Mouse (Mus musculus): ENCODE data around the gene Ssbp4. TPM values are rescaled to one million over a fixed set of nuclear protein-coding genes. Genes with fewer than 3 reads are reported as not detected.

Ssbp4 gene
- total and polyA plus RNA-seq, 3 experiments: 84.9 to 212 TPM; not detected in 1

GRCm38 (mm10) chr8:70636838-70637237 lies 28.2 kb upstream of the Ssbp4 start:
- Histone ChIP-seq H3K4me3 (ENCODE audit: control insufficient read depth in 1 of 2, insufficient read depth in 1 of 2, low read depth in 2 of 2, low read length in 2 of 2) (no peak overlapping the region), H3K9ac (ENCODE audit: control insufficient read depth, low read depth, low read length, poor library complexity, severe bottlenecking) (no peak overlapping the region), H3K4me1 (ENCODE audit: control insufficient read depth in 1 of 2, insufficient read depth in 2 of 2, low read length in 2 of 2) (peaks cover 10 to 14% of the 10 kb centered on the region in 2 experiments), H3K27ac (ENCODE audit: control insufficient read depth, low read depth, low read length) (no peak overlapping the region), H3K79me2 (ENCODE audit: control insufficient read depth, insufficient read depth, low read length, poor library complexity) (no peaks in the 10 kb centered on the region), H3K9me3 (replicated peaks; ENCODE audit: insufficient read depth, low read length) (no peaks in the 10 kb centered on the region), H3K36me3 (ENCODE audit: control insufficient read depth in 1 of 2, insufficient read depth in 2 of 2, low read length in 2 of 2) (0 out of 4 replicates have a peak, but pooled peaks cover 0 to 6% of the 10 kb centered on the region in 2 experiments), H3K27me3 (ENCODE audit: control insufficient read depth in 1 of 2, insufficient read depth in 2 of 2, low read length in 2 of 2) (no peaks in the 10 kb centered on the region)
- TF ChIP-seq NRF1 (IDR thresholded peaks at IDR 0.05; ENCODE audit: insufficient read depth, low read depth, low read length, poor library complexity, severe bottlenecking): no peak
- no peak for TF ChIP-seq JUND (IDR thresholded peaks at IDR 0.05; ENCODE audit: low read depth, low read length)
- TF ChIP-seq MEF2A (IDR thresholded peaks at IDR 0.05; ENCODE audit: extremely low read depth, insufficient replicate concordance, low read depth, low read length, poor library complexity, severe bottlenecking): no peak
- TF ChIP-seq E2F4 (IDR thresholded peaks at IDR 0.05; ENCODE audit: borderline replicate concordance, low read depth, low read length): no peak
- TF ChIP-seq TCF12 (IDR thresholded peaks at IDR 0.05; ENCODE audit: low read depth, low read length): no peak
- TF ChIP-seq RAD21 (IDR thresholded peaks at IDR 0.05; ENCODE audit: low read depth, low read length): no peak
- no peak for TF ChIP-seq SMC3 (IDR thresholded peaks at IDR 0.05; ENCODE audit: low read depth, low read length)
- TF ChIP-seq BHLHE40 (IDR thresholded peaks at IDR 0.05; ENCODE audit: borderline replicate concordance, low read depth, low read length): no peak
- TF ChIP-seq MYB (IDR thresholded peaks at IDR 0.05; ENCODE audit: low read depth, low read length): no peak
- TF ChIP-seq GATA1 (IDR thresholded peaks at IDR 0.05; ENCODE audit: low read depth, low read length): no peak
- TF ChIP-seq UBTF (IDR thresholded peaks at IDR 0.05; ENCODE audit: borderline replicate concordance, insufficient read depth, low read depth, low read length): no peak
- no peak for TF ChIP-seq NELFE (IDR thresholded peaks at IDR 0.05; ENCODE audit: low read depth, low read length)
- DNase-seq (ENCODE audit: low read depth, low spot score): no peak

DNA sequence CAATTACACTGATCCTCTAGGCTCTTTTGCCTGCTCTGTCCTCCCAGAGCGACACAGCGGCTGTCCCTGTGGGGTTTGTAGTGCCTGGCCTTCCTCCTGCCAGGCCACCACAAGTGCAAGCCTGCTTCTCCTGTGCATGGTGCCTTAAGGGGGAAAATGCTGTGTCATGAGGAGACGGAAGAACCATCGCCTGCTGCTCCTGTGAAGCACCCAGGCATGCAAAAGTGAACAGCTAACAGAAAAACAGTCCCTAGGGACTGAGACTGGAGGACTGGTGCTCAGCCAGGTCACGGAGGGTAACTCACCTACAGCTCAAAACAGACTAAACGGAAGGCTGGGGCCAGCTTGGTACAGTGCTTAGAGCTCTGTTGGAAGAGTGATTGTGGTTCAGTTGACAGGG lies 26.9 kb upstream of the Ssbp4 start:
- Histone ChIP-seq H3K27me3 (ENCODE audit: control insufficient read depth in 1 of 2, insufficient read depth in 2 of 2, low read length in 2 of 2) (no peaks in the 10 kb centered on the region), H3K4me3 (ENCODE audit: control insufficient read depth in 1 of 2, insufficient read depth in 1 of 2, low read depth in 2 of 2, low read length in 2 of 2) (no peak overlapping the region), H3K27ac (ENCODE audit: control insufficient read depth, low read depth, low read length) (peak overlapping the region; percentile 47), H3K9me3 (replicated peaks; ENCODE audit: insufficient read depth, low read length) (no peaks in the 10 kb centered on the region), H3K79me2 (ENCODE audit: control insufficient read depth, insufficient read depth, low read length, poor library complexity) (no peaks in the 10 kb centered on the region), H3K9ac (ENCODE audit: control insufficient read depth, low read depth, low read length, poor library complexity, severe bottlenecking) (peak overlapping the region; percentile 34), H3K4me1 (ENCODE audit: control insufficient read depth in 1 of 2, insufficient read depth in 2 of 2, low read length in 2 of 2) (peaks cover 10 to 19% of the 10 kb centered on the region in 2 experiments), H3K36me3 (ENCODE audit: control insufficient read depth in 1 of 2, insufficient read depth in 2 of 2, low read length in 2 of 2) (0 out of 4 replicates have a peak, but pooled peaks cover 0 to 6% of the 10 kb centered on the region in 2 experiments)
- TF ChIP-seq MAX (IDR thresholded peaks at IDR 0.05; ENCODE audit: low read length) (no peak), USF1 (IDR thresholded peaks at IDR 0.05; ENCODE audit: low read depth, low read length) (no peak), GABPA (IDR thresholded peaks at IDR 0.05; ENCODE audit: low read depth, low read length) (peak; percentile 79; the same call in 1 of the 2 replicates), BHLHE40 (IDR thresholded peaks at IDR 0.05; ENCODE audit: borderline replicate concordance, low read depth, low read length) (no peak), GATA1 (IDR thresholded peaks at IDR 0.05; ENCODE audit: low read depth, low read length) (no peak), ZC3H11A (IDR thresholded peaks at IDR 0.05; ENCODE audit: low read depth, low read length) (no peak), MAFK (IDR thresholded peaks at IDR 0.05; ENCODE audit: borderline replicate concordance, low read depth, low read length) (0 out of 2 replicates have a peak, but pooled peaks have one; percentile 54), ELF1 (IDR thresholded peaks at IDR 0.05; ENCODE audit: low read depth, low read length) (peak; percentile 50; the same call in 1 of the 2 replicates), ZNF384 (IDR thresholded peaks at IDR 0.05; ENCODE audit: low read depth, low read length) (no peak), EP300 (IDR thresholded peaks at IDR 0.05; ENCODE audit: low read depth in 1 of 2, low read length in 2 of 2) (no peak), HCFC1 (IDR thresholded peaks at IDR 0.05; ENCODE audit: low read depth, low read length) (0 out of 2 replicates have a peak, but pooled peaks have one; percentile 22), MYB (IDR thresholded peaks at IDR 0.05; ENCODE audit: low read depth, low read length) (no peak), MYC (IDR thresholded peaks at IDR 0.05; ENCODE audit: low read depth, low read length) (no peak), KAT2A (conservative IDR thresholded peaks at IDR 0.05; ENCODE audit: low read depth, low read length) (no peak), POLR2A (IDR thresholded peaks at IDR 0.05; ENCODE audit: control insufficient read depth in 1 of 2, insufficient read depth in 1 of 2, low read depth in 1 of 2, low read length in 2 of 2, poor library complexity in 1 of 2) (peak in 1 of 2 experiments; percentile 14; a peak in 1 of 4 replicates), POLR2AphosphoS5 (IDR thresholded peaks at IDR 0.05; ENCODE audit: borderline replicate concordance, low read depth, low read length) (no peak), MEF2A (IDR thresholded peaks at IDR 0.05; ENCODE audit: extremely low read depth, insufficient replicate concordance, low read depth, low read length, poor library complexity, severe bottlenecking) (no peak)
- DNase-seq (ENCODE audit: low read depth, low spot score): peak; percentile 59

All from MEL (cell line).